Mouse (Mus musculus): ENCODE results near the gene Xpr1. TPM values are rescaled to one million over a fixed set of nuclear protein-coding genes. Genes with fewer than 3 reads are reported as not detected.
"Not testable (repeated sequence)": the region's sequence is repeated elsewhere in the genome, so short reads cannot be mapped to it uniquely, and the experiment has no call there.

Xpr1 gene
- polyA plus RNA-seq, 1 experiment = 0.19 TPM

GRCm38 (mm10) chr1:155283808-155284207 is 133.4 kb downstream of the Xpr1 start:
- Histone ChIP-seq H3K4me3 (replicated peaks) (no peak overlapping the region), H3K27me3 (ENCODE audit: control insufficient read depth) (no peaks in the 10 kb centered on the region), H3K9me3 (ENCODE audit: control insufficient read depth, low read length) (0 out of 2 replicates have a peak, but pooled peaks cover 3% of the 10 kb centered on the region), H3K4me1 (ENCODE audit: control insufficient read depth) (peaks cover 4% of the 10 kb centered on the region), H3K36me3 (ENCODE audit: control insufficient read depth) (peaks cover 80% of the 10 kb centered on the region)
- TF ChIP-seq TAL1 (IDR thresholded peaks at IDR 0.05; ENCODE audit: low read length) (no peak), GATA1 (IDR thresholded peaks at IDR 0.05; ENCODE audit: low read length) (no peak)

- no peak for TF ChIP-seq GATA1 (IDR thresholded peaks at IDR 0.05; ENCODE audit: low read length)
- TF ChIP-seq TAL1 (IDR thresholded peaks at IDR 0.05; ENCODE audit: low read length) = no peak
- no peaks in the 10 kb centered on the region for H3K27me3 ChIP-seq (ENCODE audit: control insufficient read depth)
- no peaks in the 10 kb centered on the region for H3K9me3 ChIP-seq (ENCODE audit: control insufficient read depth, low read length)
- H3K36me3 ChIP-seq (ENCODE audit: control insufficient read depth) = peaks cover 65% of the 10 kb centered on the region
- H3K4me1 ChIP-seq (ENCODE audit: control insufficient read depth) = peaks cover 21% of the 10 kb centered on the region
- H3K4me3 ChIP-seq (replicated peaks) = no peak overlapping the region
These were observed 136.0 kb downstream of the Xpr1 start for GRCm38 (mm10) chr1:155281003-155281793.

- no peaks in the 10 kb centered on the region for H3K27me3 ChIP-seq (ENCODE audit: control insufficient read depth)
- H3K4me1 ChIP-seq (ENCODE audit: control insufficient read depth) = peaks cover 26% of the 10 kb centered on the region
- no peak overlapping the region for H3K4me3 ChIP-seq (replicated peaks)
- H3K36me3 ChIP-seq (ENCODE audit: control insufficient read depth) = peaks cover 58% of the 10 kb centered on the region
- no peaks in the 10 kb centered on the region for H3K9me3 ChIP-seq (ENCODE audit: control insufficient read depth, low read length)
- TF ChIP-seq GATA1 (IDR thresholded peaks at IDR 0.05; ENCODE audit: low read length) (no peak), TAL1 (IDR thresholded peaks at IDR 0.05; ENCODE audit: low read length) (no peak)
These were observed 136.9 kb downstream of the Xpr1 start for GRCm38 (mm10) chr1:155280306-155280705.

- Histone ChIP-seq H3K27me3 (ENCODE audit: control insufficient read depth) (no peaks in the 10 kb centered on the region), H3K36me3 (ENCODE audit: control insufficient read depth) (peaks cover 26% of the 10 kb centered on the region), H3K4me1 (ENCODE audit: control insufficient read depth) (peaks cover 26% of the 10 kb centered on the region), H3K9me3 (ENCODE audit: control insufficient read depth, low read length) (no peaks in the 10 kb centered on the region), H3K4me3 (replicated peaks) (peak overlapping the region; percentile 24)
- no peak for TF ChIP-seq TAL1 (IDR thresholded peaks at IDR 0.05; ENCODE audit: low read length)
- no peak for TF ChIP-seq GATA1 (IDR thresholded peaks at IDR 0.05; ENCODE audit: low read length)
These were observed 140.7 kb downstream of the Xpr1 start for GRCm38 (mm10) chr1:155276381-155277033.

GRCm38 (mm10) chr1:155275793-155276192 is 141.4 kb downstream of the Xpr1 start:
- Histone ChIP-seq H3K27me3 (ENCODE audit: control insufficient read depth) (no peaks in the 10 kb centered on the region), H3K36me3 (ENCODE audit: control insufficient read depth) (peaks cover 19% of the 10 kb centered on the region), H3K4me3 (replicated peaks) (no peak overlapping the region), H3K4me1 (ENCODE audit: control insufficient read depth) (peaks cover 26% of the 10 kb centered on the region), H3K9me3 (ENCODE audit: control insufficient read depth, low read length) (no peaks in the 10 kb centered on the region)
- no peak for TF ChIP-seq GATA1 (IDR thresholded peaks at IDR 0.05; ENCODE audit: low read length)
- no peak for TF ChIP-seq TAL1 (IDR thresholded peaks at IDR 0.05; ENCODE audit: low read length)

- TF ChIP-seq GATA1 (IDR thresholded peaks at IDR 0.05; ENCODE audit: low read length) = no peak
- TF ChIP-seq TAL1 (IDR thresholded peaks at IDR 0.05; ENCODE audit: low read length) = no peak
- H3K4me3 ChIP-seq (replicated peaks) = no peak overlapping the region
These were observed 142.2 kb downstream of the Xpr1 start for GRCm38 (mm10) chr1:155274976-155275375.

GRCm38 (mm10) chr1:155272953-155273352 is 144.3 kb downstream of the Xpr1 start:
- H3K36me3 ChIP-seq (ENCODE audit: control insufficient read depth) = peaks cover 5% of the 10 kb centered on the region
- TF ChIP-seq GATA1 (IDR thresholded peaks at IDR 0.05; ENCODE audit: low read length) (no peak), TAL1 (IDR thresholded peaks at IDR 0.05; ENCODE audit: low read length) (no peak)
- no peaks in the 10 kb centered on the region for H3K9me3 ChIP-seq (ENCODE audit: control insufficient read depth, low read length)
- H3K27me3 ChIP-seq (ENCODE audit: control insufficient read depth) = no peaks in the 10 kb centered on the region
- peaks cover 22% of the 10 kb centered on the region for H3K4me1 ChIP-seq (ENCODE audit: control insufficient read depth)
- no peak overlapping the region for H3K4me3 ChIP-seq (replicated peaks)

More at GRCm38 (mm10) chr1:155274976-155275375, 142.2 kb downstream of the Xpr1 start:
- Histone ChIP-seq H3K9me3 (ENCODE audit: control insufficient read depth, low read length) (no peaks in the 10 kb centered on the region), H3K4me1 (ENCODE audit: control insufficient read depth) (peaks cover 26% of the 10 kb centered on the region), H3K27me3 (ENCODE audit: control insufficient read depth) (no peaks in the 10 kb centered on the region), H3K36me3 (ENCODE audit: control insufficient read depth) (peaks cover 11% of the 10 kb centered on the region)

GRCm38 (mm10) chr1:155262496-155262895 is 154.7 kb downstream of the Xpr1 start:
- H3K4me3 ChIP-seq (replicated peaks); H3K9me3 ChIP-seq (ENCODE audit: control insufficient read depth, low read length); H3K36me3 ChIP-seq (ENCODE audit: control insufficient read depth); H3K27me3 ChIP-seq (ENCODE audit: control insufficient read depth); H3K4me1 ChIP-seq (ENCODE audit: control insufficient read depth): not testable (repeated sequence)

GRCm38 (mm10) chr1:155254309-155254708 is 162.9 kb downstream of the Xpr1 start:
- H3K27me3 ChIP-seq (ENCODE audit: control insufficient read depth) = peaks cover 4% of the 10 kb centered on the region; the same call in 1 of the 2 replicates
- H3K36me3 ChIP-seq (ENCODE audit: control insufficient read depth) = no peaks in the 10 kb centered on the region
- H3K4me1 ChIP-seq (ENCODE audit: control insufficient read depth) = peaks cover 18% of the 10 kb centered on the region
- H3K4me3 ChIP-seq (replicated peaks) = no peak overlapping the region
- H3K9me3 ChIP-seq (ENCODE audit: control insufficient read depth, low read length) = no peaks in the 10 kb centered on the region
- TF ChIP-seq TAL1 (IDR thresholded peaks at IDR 0.05; ENCODE audit: low read length) (no peak), GATA1 (IDR thresholded peaks at IDR 0.05; ENCODE audit: low read length) (no peak)
